Mouse (Mus musculus): ENCODE data around the gene Tbcd.

DNA sequence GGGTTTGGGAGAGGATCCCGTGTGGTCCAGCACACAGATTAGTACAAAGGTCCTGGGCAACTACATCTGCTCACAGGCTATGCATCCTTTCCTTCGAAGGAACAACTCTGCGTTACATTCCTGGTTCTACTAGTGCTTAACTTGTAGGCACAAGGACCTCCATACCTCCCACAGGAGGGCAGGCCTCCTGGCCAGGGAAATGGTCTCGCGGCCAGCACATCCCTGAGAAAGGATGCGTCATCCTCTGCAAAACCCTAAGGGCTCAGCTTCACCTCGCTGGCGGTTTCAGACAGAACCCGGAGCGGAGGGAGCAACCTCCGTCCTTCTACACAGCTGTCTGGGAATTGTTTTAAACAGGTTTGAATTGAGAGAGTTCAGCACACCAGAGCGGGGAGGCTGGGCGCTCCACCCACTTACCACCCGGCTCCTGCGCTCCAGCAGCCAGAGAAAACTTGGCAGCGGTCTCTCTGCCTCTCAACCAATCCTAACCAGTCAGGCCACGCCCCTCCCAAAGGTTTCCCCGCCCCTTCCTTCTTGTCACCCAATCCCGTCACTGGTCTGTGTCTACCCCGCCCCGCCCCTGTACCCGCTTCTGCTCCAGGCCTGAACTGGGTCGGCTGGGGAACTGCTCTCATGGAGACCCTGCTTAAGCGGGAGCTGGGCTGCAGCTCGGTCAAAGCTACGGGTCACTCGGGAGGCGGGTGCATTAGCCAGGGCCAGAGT, 30.8 kb upstream of the Tbcd start, which contains the start of gene Fn3krp:
- no peak for TF ChIP-seq CTCF (IDR thresholded peaks at IDR 0.05; ENCODE audit: insufficient read depth, low read length)
- peak; percentile 61; the same call in 1 of the 2 replicates for TF ChIP-seq POLR2A (IDR thresholded peaks at IDR 0.05; ENCODE audit: borderline replicate concordance, extremely low read depth, low read depth, low read length)

Data from lung, adult 2 months (tissue).